Comparison of ENCODE assay signal across 10 mouse cellular contexts in genomic region chr2:154181900-154182299, GRCm38 (mm10). TPM values are rescaled to one million over a fixed set of nuclear protein-coding genes. Genes with fewer than 3 reads are reported as not detected.
A peak's percentile ranks its signal among the peaks of the same experiment; 100 is the strongest.
DNase-seq lines count a peak whose midpoint lies in the region; ATAC-seq and TF ChIP-seq lines count a peak whose summit lies in the region.
"Not testable (repeated sequence)": the region's sequence is repeated elsewhere in the genome, so short reads cannot be mapped to it uniquely, and the experiment has no call there.
"Had no signal": no experiment of that assay in that cellular context is flagged by ENCODE, and none has a peak within 500 bp of the region (broad histone marks: within the 10 kb centered on the region; RNA-seq: fewer than 3 reads in every experiment).

No protein-coding gene starts in this region.

- not testable (repeated sequence) for H3K4me1 ChIP-seq in stomach, postnatal 0 days (replicated peaks; ENCODE audit: control insufficient read depth, insufficient read depth)

- not testable (repeated sequence) for H3K36me3 ChIP-seq in stomach, postnatal 0 days (ENCODE audit: control insufficient read depth, insufficient read depth, low read length)

- not testable (repeated sequence) for TF ChIP-seq CTCF in stomach, postnatal 0 days (IDR thresholded peaks at IDR 0.05; ENCODE audit: low read depth)

- not testable (repeated sequence) for H3K9ac ChIP-seq in stomach, postnatal 0 days (ENCODE audit: low read length)

- TF ChIP-seq EP300 in stomach, postnatal 0 days (optimal IDR thresholded peaks at IDR 0.05) = not testable (repeated sequence)

- peak; percentile 71 for DNase-seq in heart, adult 11 months
- not testable (repeated sequence) for DNase-seq in stomach, postnatal 0 days (ENCODE audit: low spot score)

- H3K27me3 ChIP-seq in stomach, postnatal 0 days (ENCODE audit: control insufficient read depth, insufficient read depth, low read length) = not testable (repeated sequence)

- 66% methylated on average over 7 of the region's 7 CpGs for WGBS in stomach, postnatal 0 days

- H3K9me3 ChIP-seq in stomach, postnatal 0 days (ENCODE audit: control insufficient read depth, low read length) = not testable (repeated sequence)

- not testable (repeated sequence) for H3K27ac ChIP-seq in stomach, postnatal 0 days (replicated peaks)

- not testable (repeated sequence) for H3K4me2 ChIP-seq in stomach, postnatal 0 days (replicated peaks; ENCODE audit: low read depth)

- peak; percentile 62 for ATAC-seq in stomach, postnatal 0 days (ENCODE audit: low FRiP score, low TSS enrichment)

- H3K4me3 ChIP-seq in stomach, postnatal 0 days (ENCODE audit: low read depth, low read length) = not testable (repeated sequence)

RNA-seq across cellular contexts. Expression of gene Bpifb1, which starts 8.7 kb away (rescaled TPM):
- polyA plus RNA-seq in stomach, postnatal 0 days (2015; fragmentation: Nextera tagmentation; extraction: Ambion mirVana) = 10,886 and 11,427 TPM in 2 replicates
- polyA plus RNA-seq: activated CD4-positive, CD25-positive, alpha-beta regulatory T cell, adult 4 months; C2C12; CD4-positive, CD25-positive, alpha-beta regulatory T cell, adult 4 months; cerebellum, adult 2 months; G1E had no signal

RNA-seq across cellular contexts. Expression of gene Bpifa5, which starts 19.5 kb away (rescaled TPM):
- not detected in 2 replicates for polyA plus RNA-seq in stomach, postnatal 0 days (2015; fragmentation: Nextera tagmentation; extraction: Ambion mirVana)
- polyA plus RNA-seq: activated CD4-positive, CD25-positive, alpha-beta regulatory T cell, adult 4 months; adrenal gland, adult 2 months; brain, embryonic 14.5 days; C2C12; CD4-positive, CD25-positive, alpha-beta regulatory T cell, adult 4 months; G1E; Patski had no signal

RNA-seq across cellular contexts. Expression of gene Bpifa1, which starts 39.2 kb away (rescaled TPM):
- polyA plus RNA-seq in stomach, postnatal 0 days (2015; fragmentation: Nextera tagmentation; extraction: Ambion mirVana) = not detected in 2 replicates
- polyA plus RNA-seq: activated CD4-positive, CD25-positive, alpha-beta regulatory T cell, adult 4 months; adrenal gland, adult 2 months; brain, embryonic 14.5 days; C2C12; CD4-positive, CD25-positive, alpha-beta regulatory T cell, adult 4 months; cerebellum, adult 2 months; G1E; Patski had no signal

RNA-seq across cellular contexts. Expression of gene Bpifb5, which starts 41.6 kb away (rescaled TPM):
- 12.1 and 12.2 TPM in 2 replicates for polyA plus RNA-seq in stomach, postnatal 0 days (2015; fragmentation: Nextera tagmentation; extraction: Ambion mirVana)
- polyA plus RNA-seq: activated CD4-positive, CD25-positive, alpha-beta regulatory T cell, adult 4 months; C2C12; CD4-positive, CD25-positive, alpha-beta regulatory T cell, adult 4 months; G1E had no signal

RNA-seq across cellular contexts. Expression of gene Bpifa3, which starts 51.8 kb away (rescaled TPM):
- not detected in 2 replicates for polyA plus RNA-seq in stomach, postnatal 0 days (2015; fragmentation: Nextera tagmentation; extraction: Ambion mirVana)
- polyA plus RNA-seq: activated CD4-positive, CD25-positive, alpha-beta regulatory T cell, adult 4 months; adrenal gland, adult 2 months; brain, embryonic 14.5 days; C2C12; CD4-positive, CD25-positive, alpha-beta regulatory T cell, adult 4 months; cerebellum, adult 2 months; G1E; Patski had no signal
